Mouse (Mus musculus): Measurements from ENCODE around the gene Synj1.

Gene Synj1

GRCm38 (mm10) chr16:90892081-90892480, 119.0 kb downstream of the Synj1 start:
- DNase-seq (ENCODE audit: low read depth, low spot score): no peak

GRCm38 (mm10) chr16:90891601-90892000, 119.5 kb downstream of the Synj1 start:
- peak; percentile 17 for DNase-seq (ENCODE audit: low read depth, low spot score)

DNA sequence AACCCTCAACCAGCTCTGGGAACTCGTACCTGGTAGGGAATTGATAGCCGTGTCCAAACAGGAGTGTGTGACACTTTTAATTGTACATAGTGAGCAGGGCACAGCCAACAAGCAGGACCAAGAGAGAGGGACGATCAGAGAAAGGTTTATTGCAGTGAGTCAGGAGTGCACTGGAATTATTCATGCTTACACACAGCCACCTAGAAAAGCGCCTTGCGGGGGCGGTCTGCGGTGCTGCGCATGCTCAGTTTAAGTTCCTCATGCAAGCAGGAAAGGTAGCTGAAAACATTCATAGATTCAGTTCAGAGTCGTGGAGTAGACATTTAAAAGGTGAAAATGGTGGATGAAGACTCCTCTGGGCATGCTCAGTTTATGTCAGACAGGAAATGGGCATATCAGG, 120.4 kb downstream of the Synj1 start:
- DNase-seq (ENCODE audit: low read depth, low spot score): no peak
